Mouse (Mus musculus) lung, embryonic 15.5 days (tissue): ENCODE results near the gene Myo9b. TPM values are rescaled to one million over a fixed set of nuclear protein-coding genes. Genes with fewer than 3 reads are reported as not detected.
"Not testable (repeated sequence)": the region's sequence is repeated elsewhere in the genome, so short reads cannot be mapped to it uniquely, and the experiment has no call there.

Experiments
- ATAC-seq: fragments of 200-750 bp; cut with Nextera tagmentation; 2 replicates; pipeline ENCODE4 v1.8.0; 2017; ENCODE audit warnings: moderate number of reproducible peaks, borderline replicate concordance; ENCODE audit not compliant: low FRiP score, low TSS enrichment; ENCODE audit errors: extremely low read depth
- H3K27ac ChIP-seq: fragments of 300-500 bp; sonication (generic); 2 replicates; pipeline ENCODE4 v1.5.1; 2015; ENCODE audit warnings: moderate library complexity, mild to moderate bottlenecking, inconsistent platforms
- H3K27me3 ChIP-seq: fragments of 300-500 bp; sonication (generic); 2 replicates; pipeline ENCODE4 v1.6.1; 2015; ENCODE audit warnings: inconsistent platforms
- H3K36me3 ChIP-seq: fragments of 300-500 bp; sonication (generic); 2 replicates; pipeline ENCODE4 v1.6.1; 2015; ENCODE audit warnings: inconsistent platforms
- H3K4me1 ChIP-seq: fragments of 300-500 bp; sonication (generic); 2 replicates; pipeline ENCODE4 v1.6.1; 2015; ENCODE audit warnings: inconsistent platforms
- H3K4me2 ChIP-seq: fragments of 300-500 bp; sonication (generic); 2 replicates; pipeline ENCODE4 v1.6.1; 2015; ENCODE audit warnings: inconsistent platforms, mild to moderate bottlenecking, moderate library complexity
- H3K4me3 ChIP-seq: fragments of 300-500 bp; sonication (generic); 2 replicates; pipeline ENCODE4 v1.5.1; 2015; ENCODE audit warnings: mild to moderate bottlenecking, inconsistent platforms
- H3K9ac ChIP-seq: fragments of 300-500 bp; sonication (generic); 2 replicates; pipeline ENCODE4 v1.6.1; 2015; ENCODE audit warnings: inconsistent platforms
- H3K9me3 ChIP-seq: fragments of 300-500 bp; sonication (generic); 2 replicates; pipeline ENCODE4 v1.6.1; 2016; ENCODE audit warnings: inconsistent platforms
- WGBS: fragments of 180-500 bp; shearing (Covaris S2); methylation state at CpG from one replicate; pipeline ENCODE4 v1.1.7; 2015; 5-methylcytosine and 5-hydroxymethylcytosine counted together
- polyA plus RNA-seq: library from polyadenylated mRNA; unstranded; fragments of >200 nt; fragmentation: Nextera tagmentation; extraction: Ambion mirVana; gene quantifications from 2 replicates; pipeline ENCODE4 v1.2.1, GENCODE M21; 2015

Gene Myo9b
- polyA plus RNA-seq, 1 experiment from 2014 or later: 18.5 TPM

DNA sequence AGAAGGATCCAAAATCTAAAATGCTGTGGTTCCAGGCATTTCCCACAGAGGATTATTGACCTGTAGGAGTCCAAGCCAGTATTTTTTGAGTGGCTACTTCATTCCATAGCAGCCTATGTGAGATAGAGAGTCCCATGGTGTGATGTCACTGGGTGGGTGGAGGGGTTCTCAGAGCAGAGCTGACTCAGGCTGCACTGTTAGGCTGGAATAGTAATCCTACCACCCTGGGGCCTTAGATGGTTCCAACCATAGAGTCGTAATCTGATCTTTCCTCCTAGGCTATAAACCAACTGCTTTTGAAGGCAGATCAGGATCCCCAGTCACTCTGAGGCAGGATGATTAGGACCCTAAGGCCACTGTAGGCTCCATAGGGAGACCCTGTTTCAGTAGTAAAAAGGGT is 6.9 kb downstream of the Myo9b start:
- H3K9me3 ChIP-seq, H3K4me2 ChIP-seq, H3K27me3 ChIP-seq, H3K36me3 ChIP-seq, H3K9ac ChIP-seq, ATAC-seq, H3K4me1 ChIP-seq, H3K27ac ChIP-seq, H3K4me3 ChIP-seq: not testable (repeated sequence)
- 78% methylated on average over 1 of the region's 1 CpGs for WGBS

DNA sequence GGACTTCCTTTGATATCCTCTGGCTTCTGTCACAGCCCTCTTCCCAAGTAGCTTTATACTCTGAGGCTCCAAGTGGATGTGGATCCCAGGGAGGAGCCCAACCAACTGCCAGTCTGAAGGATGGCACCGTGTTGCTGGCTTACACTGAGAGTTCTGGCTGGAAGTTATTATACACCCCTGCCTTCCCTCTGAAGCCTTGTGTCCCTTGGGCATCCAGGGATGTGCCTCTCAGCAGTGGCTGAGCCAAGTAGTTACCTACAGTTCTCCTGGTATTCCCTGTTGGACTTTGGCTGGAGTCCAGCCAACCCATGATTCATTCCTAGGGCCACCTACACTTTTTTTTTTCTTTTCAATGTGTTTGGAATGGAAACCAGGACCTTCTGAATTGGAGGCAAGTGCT is 9.2 kb downstream of the Myo9b start:
- not testable (repeated sequence) for ATAC-seq, H3K4me2 ChIP-seq

DNA sequence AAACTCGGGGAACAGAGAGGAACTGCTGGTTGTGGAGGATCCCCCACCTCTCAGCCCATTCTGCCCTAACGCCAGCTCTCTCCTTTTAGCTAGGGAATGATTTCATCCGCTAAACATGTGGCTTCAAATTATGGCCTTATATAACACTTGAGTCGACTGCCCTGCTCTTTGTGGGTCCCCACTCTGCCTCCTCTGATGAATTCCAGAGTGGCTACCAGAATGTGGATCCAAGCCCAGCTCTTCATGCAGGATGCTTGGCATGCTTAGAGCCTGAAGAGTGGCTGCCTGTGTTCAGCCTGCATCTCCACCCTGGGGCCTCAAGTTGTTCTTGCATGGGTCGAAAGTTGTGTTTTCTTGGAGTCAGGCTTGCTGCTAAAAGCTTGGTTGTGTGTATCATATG is 10.1 kb downstream of the Myo9b start:
- ATAC-seq: no peak
- H3K9ac ChIP-seq: no peak overlapping the region

More for the DNA sequence above, 9.2 kb downstream of the Myo9b start:
- 79% methylated on average over 1 of the region's 1 CpGs for WGBS
- not testable (repeated sequence) for H3K27me3 ChIP-seq, H3K36me3 ChIP-seq, H3K9me3 ChIP-seq, H3K27ac ChIP-seq, H3K9ac ChIP-seq, H3K4me3 ChIP-seq, H3K4me1 ChIP-seq

DNA sequence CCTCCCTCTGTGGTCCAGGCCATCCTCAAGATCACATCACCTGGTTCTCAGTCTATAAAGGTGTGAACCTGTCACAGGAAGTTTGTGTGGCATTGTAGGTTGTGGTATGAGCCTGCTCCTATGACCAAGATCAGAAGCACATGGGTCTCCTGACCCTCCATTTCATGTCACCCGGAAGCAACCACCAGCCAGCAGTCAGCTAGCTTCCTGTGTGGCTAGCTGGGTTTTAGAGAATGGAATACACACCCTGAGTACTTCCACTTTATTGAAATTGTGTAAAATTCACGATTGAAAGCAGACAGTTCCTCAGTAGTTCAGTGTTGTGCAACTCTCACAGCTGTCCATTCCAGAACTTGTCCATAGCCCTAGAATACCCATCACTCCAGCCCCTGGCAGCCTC is 13.7 kb downstream of the Myo9b start:
- not testable (repeated sequence) for H3K36me3 ChIP-seq, H3K9ac ChIP-seq, H3K27ac ChIP-seq, ATAC-seq, H3K4me3 ChIP-seq, H3K4me2 ChIP-seq, H3K9me3 ChIP-seq, H3K27me3 ChIP-seq
- peaks cover 11% of the 10 kb centered on the region for H3K4me1 ChIP-seq
- 78% methylated on average over 2 of the region's 2 CpGs for WGBS

More for the DNA sequence above, 10.1 kb downstream of the Myo9b start:
- Histone ChIP-seq H3K27me3 (no peaks in the 10 kb centered on the region), H3K4me3 (no peak overlapping the region), H3K9me3 (no peaks in the 10 kb centered on the region), H3K4me1 (peaks cover 7% of the 10 kb centered on the region), H3K27ac (no peak overlapping the region), H3K36me3 (no peaks in the 10 kb centered on the region), H3K4me2 (no peak overlapping the region)
- 56% methylated on average over 5 of the region's 5 CpGs for WGBS

DNA sequence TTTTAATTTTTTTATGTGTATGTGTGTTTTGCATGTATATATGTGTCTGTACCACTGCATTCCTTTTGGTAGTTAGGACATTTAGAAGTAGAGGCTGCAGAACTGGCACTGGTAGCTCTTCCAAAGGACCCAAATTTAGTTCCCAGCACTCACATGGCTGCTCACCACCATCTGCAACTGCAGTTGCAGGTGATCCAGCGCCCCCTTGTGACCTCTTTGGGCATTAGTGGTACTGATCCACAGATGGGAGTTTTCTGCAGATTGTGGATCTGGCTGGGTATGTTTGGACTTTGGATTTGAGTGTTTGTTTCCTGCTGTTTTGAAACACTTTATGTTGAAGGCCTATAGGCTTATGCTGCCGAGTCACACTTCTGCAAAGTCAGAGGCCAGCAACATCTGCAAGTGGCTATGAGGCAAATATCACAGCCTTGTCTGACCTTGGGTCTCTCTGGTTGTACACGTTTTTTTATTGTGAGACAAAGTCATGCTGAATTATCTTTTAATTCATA is 16.0 kb downstream of the Myo9b start:
- peaks cover 9% of the 10 kb centered on the region for H3K36me3 ChIP-seq
- ATAC-seq: no peak
- H3K9ac ChIP-seq: no peak overlapping the region
- no peak overlapping the region for H3K27ac ChIP-seq
- H3K27me3 ChIP-seq: no peaks in the 10 kb centered on the region
- 0 out of 2 replicates have a peak, but pooled peaks cover 4% of the 10 kb centered on the region for H3K4me1 ChIP-seq
- 35% methylated on average over 3 of the region's 3 CpGs for WGBS
- H3K9me3 ChIP-seq: no peaks in the 10 kb centered on the region
- H3K4me2 ChIP-seq: no peak overlapping the region
- H3K4me3 ChIP-seq: no peak overlapping the region

DNA sequence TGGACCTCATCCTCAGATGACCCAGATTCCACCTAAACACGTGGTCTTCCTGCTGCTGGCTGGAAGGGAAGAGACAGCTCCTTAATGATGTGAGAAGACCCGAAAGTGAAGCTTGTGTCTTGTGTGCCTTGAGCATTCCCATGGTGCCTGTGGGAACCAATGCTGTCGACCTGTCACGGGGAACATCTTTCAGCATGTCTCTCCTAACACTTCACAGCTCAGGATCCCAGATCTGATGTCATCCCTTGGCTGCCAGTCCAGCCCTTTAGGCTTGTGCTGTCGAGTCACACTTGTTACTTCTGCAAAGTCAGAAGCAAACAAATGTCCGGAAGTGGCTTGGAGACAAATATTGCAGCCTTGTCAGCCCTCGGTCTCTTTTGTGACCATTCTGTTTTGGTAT is 16.6 kb downstream of the Myo9b start:
- no peak overlapping the region for H3K27ac ChIP-seq
- no peak overlapping the region for H3K9ac ChIP-seq
- H3K36me3 ChIP-seq: peaks cover 9% of the 10 kb centered on the region
- WGBS: 46% methylated on average over 7 of the region's 7 CpGs
- H3K4me2 ChIP-seq: no peak overlapping the region
- H3K4me1 ChIP-seq: 0 out of 2 replicates have a peak, but pooled peaks cover 4% of the 10 kb centered on the region
- H3K4me3 ChIP-seq: no peak overlapping the region
- no peaks in the 10 kb centered on the region for H3K9me3 ChIP-seq
- 0 out of 2 replicates have a peak, but pooled peaks have one; percentile 16 for ATAC-seq
- no peaks in the 10 kb centered on the region for H3K27me3 ChIP-seq

DNA sequence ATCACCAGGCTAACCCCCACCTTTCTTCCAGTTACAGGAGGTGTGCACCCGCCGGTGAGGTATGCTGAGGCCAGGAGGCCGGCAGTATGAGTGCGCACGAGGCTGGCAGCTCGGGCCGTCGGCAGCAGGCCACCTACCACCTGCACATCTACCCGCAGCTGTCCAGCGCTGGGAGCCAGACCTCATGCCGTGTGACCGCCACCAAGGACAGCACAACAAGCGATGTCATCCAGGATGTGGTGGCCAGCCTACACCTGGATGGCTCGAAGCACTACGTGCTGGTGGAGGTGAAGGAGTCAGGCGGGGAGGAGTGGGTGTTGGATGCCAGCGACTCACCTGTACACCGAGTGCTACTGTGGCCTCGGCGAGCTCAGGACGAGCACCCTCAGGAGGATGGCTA is 17.7 kb downstream of the Myo9b start:
- Histone ChIP-seq H3K36me3 (peaks cover 10% of the 10 kb centered on the region), H3K27ac (no peak overlapping the region), H3K4me3 (no peak overlapping the region), H3K27me3 (no peaks in the 10 kb centered on the region), H3K9me3 (no peaks in the 10 kb centered on the region), H3K4me1 (0 out of 2 replicates have a peak, but pooled peaks cover 4% of the 10 kb centered on the region), H3K4me2 (no peak overlapping the region), H3K9ac (no peak overlapping the region)
- no peak for ATAC-seq
- 94% methylated on average over 21 of the region's 21 CpGs for WGBS

DNA sequence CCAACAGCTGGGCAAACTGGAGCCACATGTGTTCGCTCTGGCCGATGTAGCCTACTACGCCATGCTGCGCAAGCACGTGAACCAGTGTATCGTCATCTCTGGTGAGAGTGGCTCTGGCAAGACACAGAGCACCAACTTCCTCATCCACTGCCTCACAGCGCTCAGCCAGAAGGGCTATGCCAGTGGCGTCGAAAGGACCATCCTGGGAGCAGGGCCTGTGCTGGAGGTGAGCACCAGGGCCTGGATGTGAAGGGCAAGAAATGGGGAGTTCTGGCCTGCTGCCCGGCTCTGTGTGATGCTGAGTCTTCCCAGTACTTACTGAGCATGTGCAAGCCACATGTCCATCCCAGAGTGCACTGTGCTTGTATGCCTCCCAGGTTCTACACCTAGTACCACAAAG is 18.4 kb downstream of the Myo9b start:
- Histone ChIP-seq H3K4me3 (no peak overlapping the region), H3K27ac (no peak overlapping the region), H3K27me3 (no peaks in the 10 kb centered on the region), H3K4me1 (0 out of 2 replicates have a peak, but pooled peaks cover 4% of the 10 kb centered on the region), H3K4me2 (no peak overlapping the region), H3K9me3 (no peaks in the 10 kb centered on the region), H3K36me3 (peaks cover 12% of the 10 kb centered on the region), H3K9ac (no peak overlapping the region)
- ATAC-seq: no peak
- WGBS: 96% methylated on average over 10 of the region's 10 CpGs

DNA sequence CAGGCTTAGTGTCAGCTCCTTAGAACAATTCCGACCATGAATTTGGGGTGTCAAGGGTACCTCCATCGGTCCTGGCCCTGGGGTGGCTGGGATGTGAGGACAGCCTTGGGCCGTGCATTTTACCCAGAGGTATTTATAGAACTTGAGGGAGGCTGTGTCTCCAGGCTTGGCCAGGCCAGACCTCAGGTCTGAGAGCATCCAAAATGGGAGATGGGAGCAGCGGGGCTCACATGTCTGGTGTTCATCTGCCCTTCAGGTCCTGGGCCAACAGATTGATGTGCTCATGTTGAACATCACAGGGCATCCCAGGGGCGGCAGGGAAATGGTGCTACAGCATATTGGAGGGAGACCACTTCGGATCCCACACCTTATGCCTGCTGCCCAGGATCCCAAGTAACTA is 18.8 kb downstream of the Myo9b start:
- Histone ChIP-seq H3K36me3 (peaks cover 12% of the 10 kb centered on the region), H3K4me1 (0 out of 2 replicates have a peak, but pooled peaks cover 4% of the 10 kb centered on the region), H3K9ac (no peak overlapping the region), H3K27me3 (no peaks in the 10 kb centered on the region), H3K27ac (no peak overlapping the region), H3K4me3 (no peak overlapping the region), H3K4me2 (no peak overlapping the region), H3K9me3 (no peaks in the 10 kb centered on the region)
- 89% methylated on average over 6 of the region's 6 CpGs for WGBS
- ATAC-seq: no peak

DNA sequence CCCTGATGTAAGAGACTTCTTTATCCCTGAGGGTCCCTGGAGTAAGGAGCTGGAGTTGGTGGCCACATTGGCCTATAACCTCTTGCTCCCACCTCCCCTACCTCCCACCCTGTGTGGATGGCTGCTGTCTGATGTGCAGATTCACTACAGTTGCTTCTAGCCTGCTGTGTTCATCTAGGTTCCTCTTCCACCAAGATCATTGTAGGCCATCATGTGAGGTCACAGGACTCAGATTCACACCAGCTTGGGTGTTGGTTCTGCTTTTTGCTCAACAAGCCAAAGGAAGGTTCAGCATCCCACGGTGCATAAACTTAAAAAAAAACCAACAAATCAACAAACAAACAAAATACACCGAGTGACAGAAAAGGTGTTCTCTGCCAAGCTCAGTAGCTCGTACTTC is 21.4 kb downstream of the Myo9b start:
- 90% methylated on average over 3 of the region's 3 CpGs for WGBS
- peaks cover 19% of the 10 kb centered on the region for H3K36me3 ChIP-seq

DNA sequence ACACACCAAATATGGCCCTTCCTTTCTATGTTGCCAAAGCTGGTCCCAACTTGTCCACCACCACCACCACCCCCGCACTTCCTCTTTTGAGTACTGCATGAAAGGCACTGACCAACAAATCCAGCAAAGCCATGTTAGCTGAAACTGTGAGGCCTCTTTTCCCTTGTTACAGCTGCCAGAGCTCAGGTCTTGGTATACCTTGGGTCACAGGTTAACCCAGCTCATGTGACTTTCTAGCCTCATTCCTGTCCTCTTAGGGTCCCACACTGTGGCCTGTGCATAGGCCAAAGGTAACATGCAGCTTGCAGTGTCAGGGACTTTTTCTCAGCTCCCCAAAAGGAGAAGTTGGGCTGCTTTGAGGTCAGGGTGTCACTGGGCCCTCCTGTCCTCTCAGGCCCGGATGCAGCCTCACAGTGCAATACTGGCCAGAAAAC is 23.7 kb downstream of the Myo9b start:
- H3K27ac ChIP-seq: no peak overlapping the region
- no peaks in the 10 kb centered on the region for H3K27me3 ChIP-seq
- 84% methylated on average over 2 of the region's 2 CpGs for WGBS
- no peaks in the 10 kb centered on the region for H3K9me3 ChIP-seq
- H3K4me1 ChIP-seq: no peaks in the 10 kb centered on the region
- ATAC-seq: no peak
- no peak overlapping the region for H3K4me3 ChIP-seq
- H3K36me3 ChIP-seq: peaks cover 11% of the 10 kb centered on the region; the same call in 1 of the 2 replicates
- H3K9ac ChIP-seq: no peak overlapping the region
- H3K4me2 ChIP-seq: no peak overlapping the region

More for the DNA sequence above, 21.4 kb downstream of the Myo9b start:
- not testable (repeated sequence) for H3K4me2 ChIP-seq, H3K27me3 ChIP-seq, H3K9ac ChIP-seq, H3K9me3 ChIP-seq, ATAC-seq, H3K27ac ChIP-seq, H3K4me1 ChIP-seq, H3K4me3 ChIP-seq

DNA sequence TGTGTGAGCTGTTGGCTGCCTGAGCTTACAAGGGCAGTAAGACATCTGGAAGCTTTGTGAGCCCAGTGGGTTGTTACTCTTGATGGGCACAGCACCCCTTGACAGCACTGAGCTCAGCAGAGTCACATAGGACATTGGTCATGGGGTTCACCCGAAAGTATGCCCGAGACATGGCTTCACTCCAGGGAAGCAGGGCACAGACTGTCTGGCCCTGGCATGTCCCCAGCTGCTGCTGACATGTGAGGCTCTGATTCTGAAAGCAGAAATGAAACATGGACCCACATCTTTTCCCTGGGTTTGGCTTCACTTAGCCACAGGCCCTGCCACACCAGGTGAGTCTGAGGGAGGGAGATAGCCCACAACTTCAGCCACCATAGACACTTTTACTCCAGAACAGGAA is 24.3 kb downstream of the Myo9b start:
- Histone ChIP-seq H3K4me3 (no peak overlapping the region), H3K9ac (no peak overlapping the region), H3K36me3 (peaks cover 9% of the 10 kb centered on the region; the same call in 1 of the 2 replicates), H3K9me3 (no peaks in the 10 kb centered on the region), H3K4me2 (no peak overlapping the region), H3K27me3 (no peaks in the 10 kb centered on the region), H3K27ac (no peak overlapping the region), H3K4me1 (no peaks in the 10 kb centered on the region)
- ATAC-seq: no peak
- 88% methylated on average over 2 of the region's 2 CpGs for WGBS

DNA sequence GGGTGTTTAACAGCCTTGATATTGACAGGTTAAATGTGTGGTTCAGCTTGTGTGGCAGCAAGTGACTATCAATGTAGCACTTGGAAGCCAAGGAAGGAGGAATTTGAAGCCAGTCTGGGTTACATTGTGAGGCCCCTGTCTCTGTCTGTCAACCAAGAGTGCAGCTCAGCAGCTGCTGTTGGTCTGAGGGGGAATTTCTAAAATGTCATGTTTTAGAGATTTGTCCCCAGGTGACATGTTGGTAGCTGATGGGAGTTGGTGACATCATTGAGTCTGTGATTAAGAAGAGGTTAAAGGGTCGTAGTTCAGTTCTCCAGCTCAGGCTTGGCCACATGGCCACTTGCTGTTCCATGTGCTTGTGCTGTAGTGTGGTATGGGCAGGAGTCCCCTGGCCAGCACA is 24.9 kb downstream of the Myo9b start:
- H3K4me1 ChIP-seq: no peaks in the 10 kb centered on the region
- no peaks in the 10 kb centered on the region for H3K27me3 ChIP-seq
- H3K36me3 ChIP-seq: peaks cover 10% of the 10 kb centered on the region; the same call in 1 of the 2 replicates
- no peak overlapping the region for H3K4me3 ChIP-seq
- H3K4me2 ChIP-seq: no peak overlapping the region
- no peak overlapping the region for H3K27ac ChIP-seq
- ATAC-seq: no peak
- 82% methylated on average over 1 of the region's 1 CpGs for WGBS
- H3K9ac ChIP-seq: no peak overlapping the region
- H3K9me3 ChIP-seq: no peaks in the 10 kb centered on the region
